Mouse (Mus musculus) heart, adult 2 months (tissue): ENCODE data around the gene Impg1. TPM values are rescaled to one million over a fixed set of nuclear protein-coding genes. Genes with fewer than 3 reads are reported as not detected.

Experiments used
- DNase-seq, 2 experiments: peaks; one replicate each; pipeline ENCODE4 v3.0.0; 2021
- H3K27ac ChIP-seq: fragments of 200-600 bp; 2 replicates; pipeline ENCODE4 v1.8.1; 2022
- H3K27me3 ChIP-seq: fragments of 200-500 bp; 2 replicates; pipeline ENCODE4 v1.6.1; 2012; ENCODE audit warnings: mild to moderate bottlenecking, low read length, inconsistent platforms, mixed read lengths; ENCODE audit not compliant: control insufficient read depth, insufficient read depth
- H3K36me3 ChIP-seq: fragments of 200-500 bp; 2 replicates; pipeline ENCODE4 v1.6.1; 2012; ENCODE audit warnings: low read length, inconsistent platforms; ENCODE audit not compliant: control insufficient read depth, insufficient read depth
- H3K4me1 ChIP-seq: fragments of 200-500 bp; 2 replicates; pipeline ENCODE4 v1.6.1; 2011; ENCODE audit warnings: low read length; ENCODE audit not compliant: control insufficient read depth, insufficient read depth
- H3K4me3 ChIP-seq: fragments of 200-600 bp; 2 replicates; pipeline ENCODE4 v1.8.1; 2022
- H3K79me2 ChIP-seq: fragments of 200-500 bp; replicated peaks from 2 replicates; pipeline ENCODE4 v1.6.1; 2012; ENCODE audit warnings: mild to moderate bottlenecking, inconsistent platforms, low read length, moderate library complexity, mixed read lengths; ENCODE audit not compliant: control insufficient read depth, insufficient read depth
- H3K9ac ChIP-seq: fragments of 200-500 bp; 2 replicates; pipeline ENCODE4 v1.6.1; 2012; ENCODE audit warnings: low read depth, mild to moderate bottlenecking, control low read depth, inconsistent platforms, low read length, mixed read lengths
- CTCF ChIP-seq: fragments of 200-600 bp; IDR thresholded peaks from 2 replicates; pipeline ENCODE4 v1.8.1; 2022; ENCODE audit warnings: antibody characterized with exemption, mild to moderate bottlenecking, moderate library complexity
- EP300 ChIP-seq: fragments of 200-500 bp; IDR thresholded peaks from 2 replicates; pipeline ENCODE4 v1.6.1; 2011; ENCODE audit warnings: low read depth, low read length, control low read depth; ENCODE audit not compliant: insufficient read depth
- POLR2A ChIP-seq: fragments of 200-500 bp; IDR thresholded peaks from 2 replicates; pipeline ENCODE4 v1.6.1; 2011; ENCODE audit warnings: mild to moderate bottlenecking, low read depth, low read length, control low read depth; ENCODE audit not compliant: insufficient read depth
- WGBS: fragments of 180-500 bp; shearing (Covaris S2); methylation state at CpG from one replicate; pipeline ENCODE4 v1.1.7; 2018; 5-methylcytosine and 5-hydroxymethylcytosine counted together
- intact Hi-C: fragments of 180-260 bp; cut with DNase I; formaldehyde crosslinking; loops from one replicate; pipeline ENCODE4 v1.15.1; 2025
- polyA plus RNA-seq: library from polyadenylated mRNA; depleted of rRNA; stranded (reverse); fragments of >200 nt; gene quantifications from 2 replicates; pipeline ENCODE4 v1.2.3, GENCODE M21; 2012
- total RNA-seq, 2 experiments: library from RNA; stranded (reverse); gene quantifications; 2 replicates each; pipeline ENCODE4 v1.2.3; 2021

Impg1 gene
- total and polyA plus RNA-seq, 3 experiments: not detected

- no peak overlapping the region for H3K9ac ChIP-seq
- no peak overlapping the region for H3K4me3 ChIP-seq
- WGBS: 53% methylated on average over 20 of the region's 20 CpGs
- H3K79me2 ChIP-seq: no peaks in the 10 kb centered on the region
- no peaks in the 10 kb centered on the region for H3K27me3 ChIP-seq
- H3K27ac ChIP-seq: no peak overlapping the region
- no peak for DNase-seq
- TF ChIP-seq CTCF (no peak), EP300 (no peak), POLR2A (no peak)
- H3K4me1 ChIP-seq: no peaks in the 10 kb centered on the region
- intact Hi-C loops: no loop called here
- no peaks in the 10 kb centered on the region for H3K36me3 ChIP-seq
Observed at GRCm38 (mm10) chr9:80351678-80352331, 113.5 kb downstream of the Impg1 start.

- H3K79me2 ChIP-seq: no peaks in the 10 kb centered on the region
- no peaks in the 10 kb centered on the region for H3K4me1 ChIP-seq
- no peaks in the 10 kb centered on the region for H3K36me3 ChIP-seq
- no peak for DNase-seq
- no peaks in the 10 kb centered on the region for H3K27me3 ChIP-seq
- no peak overlapping the region for H3K27ac ChIP-seq
- 65% methylated on average over 7 of the region's 7 CpGs for WGBS
- TF ChIP-seq POLR2A: no peak
- TF ChIP-seq CTCF: no peak
- no peak for TF ChIP-seq EP300
- H3K9ac ChIP-seq: no peak overlapping the region
- intact Hi-C loops: no loop called here
- no peak overlapping the region for H3K4me3 ChIP-seq
Observed at GRCm38 (mm10) chr9:80351295-80351677, 114.0 kb downstream of the Impg1 start.

GRCm38 (mm10) chr9:80344451-80345000 is 120.8 kb downstream of the Impg1 start:
- intact Hi-C loops: no loop called here
- H3K27me3 ChIP-seq: no peaks in the 10 kb centered on the region
- no peak overlapping the region for H3K9ac ChIP-seq
- 81% methylated on average over 6 of the region's 6 CpGs for whole genome bisulfite sequencing
- no peaks in the 10 kb centered on the region for H3K36me3 ChIP-seq
- DNase-seq: no peak
- H3K4me1 ChIP-seq: no peaks in the 10 kb centered on the region
- no peak overlapping the region for H3K27ac ChIP-seq
- no peaks in the 10 kb centered on the region for H3K79me2 ChIP-seq
- H3K4me3 ChIP-seq: no peak overlapping the region
- no peak for TF ChIP-seq CTCF
- TF ChIP-seq POLR2A: no peak
- no peak for TF ChIP-seq EP300

- Histone ChIP-seq H3K4me3 (no peak overlapping the region), H3K9ac (no peak overlapping the region), H3K4me1 (no peaks in the 10 kb centered on the region), H3K36me3 (no peaks in the 10 kb centered on the region), H3K79me2 (no peaks in the 10 kb centered on the region), H3K27ac (no peak overlapping the region), H3K27me3 (no peaks in the 10 kb centered on the region)
- TF ChIP-seq EP300 (no peak), POLR2A (no peak), CTCF (no peak)
- intact Hi-C loops: no loop called here
- no peak for DNase-seq
- WGBS: 84% methylated on average over 6 of the region's 6 CpGs
Observed at GRCm38 (mm10) chr9:80342520-80342919, 122.8 kb downstream of the Impg1 start.

- intact Hi-C loops: no loop called here
Observed at GRCm38 (mm10) chr9:80341756-80342155, 123.5 kb downstream of the Impg1 start.

GRCm38 (mm10) chr9:80340927-80341326 is 124.4 kb downstream of the Impg1 start:
- TF ChIP-seq CTCF (no peak), POLR2A (no peak), EP300 (no peak)
- H3K9ac ChIP-seq: no peak overlapping the region
- H3K36me3 ChIP-seq: no peaks in the 10 kb centered on the region
- H3K4me1 ChIP-seq: no peaks in the 10 kb centered on the region
- no peak overlapping the region for H3K27ac ChIP-seq
- DNase-seq: no peak
- intact Hi-C loops: no loop called here
- H3K4me3 ChIP-seq: no peak overlapping the region
- H3K27me3 ChIP-seq: no peaks in the 10 kb centered on the region
- 55% methylated on average over 1 of the region's 1 CpGs for WGBS
- no peaks in the 10 kb centered on the region for H3K79me2 ChIP-seq

More at GRCm38 (mm10) chr9:80341756-80342155, 123.5 kb downstream of the Impg1 start:
- H3K9ac ChIP-seq: no peak overlapping the region
- H3K4me1 ChIP-seq: no peaks in the 10 kb centered on the region
- no peaks in the 10 kb centered on the region for H3K27me3 ChIP-seq
- no peak overlapping the region for H3K4me3 ChIP-seq
- DNase-seq: no peak
- no peak overlapping the region for H3K27ac ChIP-seq
- H3K79me2 ChIP-seq: no peaks in the 10 kb centered on the region
- 95% methylated on average over 16 of the region's 16 CpGs for WGBS
- H3K36me3 ChIP-seq: no peaks in the 10 kb centered on the region
- no peak for TF ChIP-seq POLR2A
- no peak for TF ChIP-seq EP300
- TF ChIP-seq CTCF: no peak
